Mouse (Mus musculus) neutrophil, adult 59 days (primary cell): ENCODE data around the gene Gm3239. TPM values are rescaled to one million over a fixed set of nuclear protein-coding genes. Genes with fewer than 3 reads are reported as not detected.

Experiments
- total RNA-seq, 2 experiments: library from RNA; stranded (reverse); gene quantifications; 1 replicate in 1 of 2; 2 replicates in 1 of 2; pipeline ENCODE4 v1.2.4; 2023

Gm3239 gene
- not detected for total RNA-seq

DNA sequence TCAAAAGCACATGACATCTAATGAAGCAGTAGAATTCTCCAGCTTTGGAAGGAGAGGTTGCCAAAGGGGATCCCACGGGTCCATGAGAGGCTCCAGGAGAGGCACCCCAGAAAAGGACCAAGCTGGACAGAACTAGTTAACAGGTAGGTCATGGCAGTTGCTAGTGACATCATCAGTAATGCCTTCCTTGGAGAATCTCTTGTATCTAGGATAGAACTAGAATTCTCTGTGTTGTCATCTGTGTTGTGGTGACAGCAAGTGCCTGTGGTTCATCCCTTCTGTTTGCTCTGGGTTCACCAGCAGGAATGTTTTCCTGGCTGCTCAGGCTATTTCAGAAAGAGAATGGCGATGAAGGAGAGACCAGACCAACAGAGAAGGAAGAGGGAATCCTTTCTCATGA lies at the start of gene Gm3239:
Gene Gm3239, plus strand, starts transcription at position 301 of the 400 bp plus-strand sequence.

DNA sequence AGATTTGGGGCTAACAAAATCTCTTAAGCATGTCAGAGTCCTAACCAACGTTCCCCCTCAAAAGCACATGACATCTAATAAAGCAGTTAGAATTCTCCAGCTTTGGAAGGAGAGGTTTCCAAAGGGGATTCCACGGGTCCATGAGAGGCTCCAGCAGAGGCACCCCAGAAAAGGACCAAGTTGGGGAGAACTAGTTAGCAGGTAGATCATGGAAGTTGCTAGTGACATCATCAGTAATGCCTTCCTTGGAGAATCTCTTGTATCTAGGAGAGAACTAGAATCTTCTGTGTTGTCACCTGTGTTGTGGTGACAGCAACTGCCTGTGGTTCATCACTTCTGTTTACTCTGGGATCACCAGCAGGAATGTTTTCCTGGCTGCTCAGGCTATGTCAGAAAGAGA lies 31.9 kb upstream of the Gm3239 start, which contains the start of gene Gm8159:
Gene Gm8159, plus strand, starts transcription at position 301 of the 400 bp plus-strand sequence.

DNA sequence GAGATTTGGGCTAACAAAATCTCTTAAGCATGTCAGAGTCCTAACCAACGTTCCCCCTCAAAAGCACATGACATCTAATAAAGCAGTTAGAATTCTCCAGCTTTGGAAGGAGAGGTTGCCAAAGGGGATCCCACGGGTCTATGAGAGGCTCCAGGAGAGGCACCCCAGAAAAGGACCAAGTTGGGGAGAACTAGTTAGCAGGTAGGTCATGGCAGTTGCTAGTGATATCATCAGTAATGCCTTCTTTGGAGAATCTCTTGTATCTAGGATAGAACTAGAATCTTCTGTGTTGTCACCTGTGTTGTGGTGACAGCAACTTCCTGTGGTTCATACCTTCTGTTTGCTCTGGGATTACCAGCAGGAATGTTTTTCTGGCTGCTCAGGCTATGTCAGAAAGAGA lies 44.9 kb downstream of the Gm3239 start, which contains the start of gene Gm7876:
Gene Gm7876, plus strand, starts transcription at position 301 of the 400 bp plus-strand sequence.

Other genes starting within 250 kb of the Gm3239 start
- gene Gm3164, start 248.7 kb upstream of the Gm3239 start, total RNA-seq, result not detected
- gene Gm3173, start 233.2 kb upstream of the Gm3239 start, total RNA-seq, result not detected
- gene Gm3182, start 182.4 kb upstream of the Gm3239 start, total RNA-seq, result not detected
- not detected for gene Gm3047, start 108.8 kb upstream of the Gm3239 start, total RNA-seq
- gene Gm8159, start 31.8 kb upstream of the Gm3239 start, total RNA-seq, result not detected
- gene Gm7876, start 45.0 kb downstream of the Gm3239 start, total RNA-seq, result not detected
- gene Gm3252, start 62.6 kb downstream of the Gm3239 start, total RNA-seq, result not detected
- gene Gm9602, start 112.1 kb downstream of the Gm3239 start, total RNA-seq, result not detected
- gene Gm3269, start 173.9 kb downstream of the Gm3239 start, total RNA-seq, result not detected
- not detected for gene Gm3264, start 191.4 kb downstream of the Gm3239 start, total RNA-seq
- gene Gm3278, start 228.2 kb downstream of the Gm3239 start, total RNA-seq, result not detected